Mouse (Mus musculus): ENCODE measurements at regions not wholly inside any gene's neighbourhood (a gene's known extent, or its start where the extent isn't known, plus 50 kb on each side); places are given as distances from the start of the nearest gene placed in this dataset.

DNA sequence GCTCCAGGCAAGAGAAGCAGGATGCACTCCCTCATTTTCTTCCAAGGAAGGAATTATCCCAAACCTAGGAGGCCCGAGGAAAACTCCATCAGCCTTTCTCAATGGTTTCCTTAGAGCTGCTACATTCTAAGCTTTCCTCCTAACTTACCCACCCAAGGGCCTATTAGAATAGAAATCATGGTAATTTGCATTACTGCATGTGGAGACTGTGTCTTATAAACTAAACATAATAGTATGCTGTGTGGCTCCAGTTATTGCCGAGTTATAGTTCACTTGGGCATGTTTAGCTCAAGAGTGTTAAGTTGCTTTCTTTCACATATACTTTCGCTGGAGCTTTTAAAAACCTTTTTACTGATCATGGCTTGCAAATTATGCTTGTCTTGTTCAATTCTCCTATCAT is 191.5 kb downstream of the Inhba start:
- TF ChIP-seq POLR2A (IDR thresholded peaks at IDR 0.05; ENCODE audit: insufficient read length, low read depth) (no peak), USF1 (IDR thresholded peaks at IDR 0.05; ENCODE audit: low read depth) (no peak)
